Mouse (Mus musculus): ENCODE measurements around the gene Majin. TPM values are rescaled to one million over a fixed set of nuclear protein-coding genes. Genes with fewer than 3 reads are reported as not detected.

Gene Majin
- total RNA-seq, 2 experiments from 2014 or later: not detected

Small RNA genes lying within 50 kb of the gene (microRNA-seq; reads per million reads assigned to microRNA genes)
- gene Mir192 (35.1 to 37.4 reads per million in 2 experiments), gene Mir194-2 (15.4 to 18.8 reads per million in 2 experiments)

Other genes with a start within 250 kb of the Majin start
- 10 to 100 TPM; 21.1 TPM for gene Pola2, start 220.2 kb upstream of the Majin start, total RNA-seq (2021)
- not detected for gene Slc22a20, start 198.2 kb upstream of the Majin start, total RNA-seq (2021)
- gene Capn1, start 168.5 kb upstream of the Majin start, total RNA-seq (2021): 10 to 100 TPM; 32.6 to 37.8 TPM
- 10 to 100 TPM; 19.5 TPM for gene Syvn1, start 137.8 kb upstream of the Majin start, total RNA-seq (2021)
- 10 to 100 TPM; 41.7 to 46.7 TPM for gene Mrpl49, start 126.6 kb upstream of the Majin start, total RNA-seq (2021)
- 100 to 1,000 TPM; 738 to 768 TPM for gene Fau, start 126.5 kb upstream of the Majin start, total RNA-seq (2021)
- 10 to 100 TPM; 13.6 to 13.9 TPM for gene Znhit2, start 123.2 kb upstream of the Majin start, total RNA-seq (2021)
- 1 to 10 TPM; 2.7 to 2.9 TPM for gene Tm7sf2, start 116.0 kb upstream of the Majin start, total RNA-seq (2021)
- 10 to 100 TPM; 36.4 TPM for gene Vps51, start 107.2 kb upstream of the Majin start, total RNA-seq (2021)
- not detected for gene Tmem262, start 104.4 kb upstream of the Majin start, total RNA-seq (2021)
- not detected for gene Gm28374, start 102.1 kb upstream of the Majin start, total RNA-seq (2021)
- gene Zfpl1, start 99.4 kb upstream of the Majin start, total RNA-seq (2021): 10 to 100 TPM; 24.4 to 26.3 TPM
- 1 to 10 TPM; 3.8 to 5.0 TPM for gene Cdca5, start 99.4 kb upstream of the Majin start, total RNA-seq (2021)
- gene AC131692.1, start 90.0 kb upstream of the Majin start, total RNA-seq (2021): under 1 TPM in 1 of 2 experiments, not detected in 1; 0.43 TPM
- under 1 TPM; 0.10 to 0.17 TPM for gene Naaladl1, start 78.6 kb upstream of the Majin start, total RNA-seq (2021)
- 10 to 100 TPM; 10.2 to 13.9 TPM for gene Sac3d1, start 65.7 kb upstream of the Majin start, total RNA-seq (2021)
- 10 to 100 TPM; 12.5 to 12.6 TPM for gene Snx15, start 56.1 kb upstream of the Majin start, total RNA-seq (2021)
- gene Batf2, start 43.4 kb upstream of the Majin start, total RNA-seq (2021): under 1 TPM; 0.31 to 0.32 TPM
- gene Arl2, start 42.8 kb upstream of the Majin start, total RNA-seq (2021): 10 to 100 TPM; 60.5 to 63.5 TPM
- gene Gpha2, start 42.0 kb downstream of the Majin start, total RNA-seq (2021): not detected
- gene Ppp2r5b, start 51.5 kb downstream of the Majin start, total RNA-seq (2021): 10 to 100 TPM; 30.7 to 31.7 TPM
- gene Atg2a, start 57.3 kb downstream of the Majin start, total RNA-seq (2021): 10 to 100 TPM; 17.7 to 19.0 TPM
- gene Ehd1, start 92.3 kb downstream of the Majin start, total RNA-seq (2021): 100 to 1,000 TPM; 129 to 181 TPM
- gene Cdc42bpg, start 122.1 kb downstream of the Majin start, total RNA-seq (2021): 1 to 10 TPM; 9.6 to 9.9 TPM
- gene Men1, start 150.6 kb downstream of the Majin start, total RNA-seq (2021): 10 to 100 TPM; 18.6 to 21.8 TPM
- 10 to 100 TPM; 52.3 to 52.4 TPM for gene Map4k2, start 156.7 kb downstream of the Majin start, total RNA-seq (2021)
- 100 to 1,000 TPM; 118 to 143 TPM for gene Sf1, start 179.3 kb downstream of the Majin start, total RNA-seq (2021)
- gene Pygm, start 200.0 kb downstream of the Majin start, total RNA-seq (2021): 100 to 1,000 TPM; 622 to 693 TPM
- 10 to 100 TPM; 50.7 to 60.2 TPM for gene Rasgrp2, start 215.0 kb downstream of the Majin start, total RNA-seq (2021)
- 1 to 10 TPM; 4.4 to 5.5 TPM for gene Nrxn2, start 234.3 kb downstream of the Majin start, total RNA-seq (2021)

Data from heart, postnatal 10 days (tissue).